Mouse (Mus musculus): ENCODE measurements at regions not wholly inside any gene's neighbourhood (a gene's known extent, or its start where the extent isn't known, plus 50 kb on each side); places are given as distances from the start of the nearest gene placed in this dataset.

- WGBS = 64% methylated on average over 4 of the region's 4 CpGs
- H3K9ac ChIP-seq (replicated peaks) = no peak overlapping the region
- peaks cover 8% of the 10 kb centered on the region for H3K4me1 ChIP-seq (replicated peaks)
- H3K27me3 ChIP-seq = no peaks in the 10 kb centered on the region
- no peak overlapping the region for H3K4me2 ChIP-seq
- no peaks in the 10 kb centered on the region for H3K36me3 ChIP-seq
- no peak for ATAC-seq (ENCODE audit: insufficient number of reproducible peaks, insufficient read depth, low FRiP score, low TSS enrichment, low read depth)
- H3K4me3 ChIP-seq (replicated peaks) = no peak overlapping the region
- 0 out of 2 replicates have a peak, but pooled peaks cover 9% of the 10 kb centered on the region for H3K9me3 ChIP-seq
- H3K27ac ChIP-seq = no peak overlapping the region
These were observed 268.5 kb downstream of the Matn1 start for GRCm38 (mm10) chr4:131212711-131213110.

GRCm38 (mm10) chr4:131215682-131216081 lies 271.5 kb downstream of the Matn1 start:
- Histone ChIP-seq H3K9ac (replicated peaks) (no peak overlapping the region), H3K9me3 (0 out of 2 replicates have a peak, but pooled peaks cover 6% of the 10 kb centered on the region), H3K4me2 (no peak overlapping the region), H3K36me3 (no peaks in the 10 kb centered on the region), H3K27ac (no peak overlapping the region), H3K27me3 (no peaks in the 10 kb centered on the region), H3K4me1 (replicated peaks) (peaks cover 11% of the 10 kb centered on the region), H3K4me3 (replicated peaks) (no peak overlapping the region)
- ATAC-seq (ENCODE audit: insufficient number of reproducible peaks, insufficient read depth, low FRiP score, low TSS enrichment, low read depth) = no peak
- WGBS = 83% methylated on average over 11 of the region's 11 CpGs

GRCm38 (mm10) chr4:131216361-131216760 lies 272.2 kb downstream of the Matn1 start:
- Histone ChIP-seq H3K4me3 (replicated peaks) (no peak overlapping the region), H3K27ac (no peak overlapping the region), H3K4me2 (no peak overlapping the region), H3K9ac (replicated peaks) (no peak overlapping the region), H3K27me3 (no peaks in the 10 kb centered on the region), H3K4me1 (replicated peaks) (peaks cover 11% of the 10 kb centered on the region), H3K9me3 (no peaks in the 10 kb centered on the region), H3K36me3 (no peaks in the 10 kb centered on the region)
- ATAC-seq (ENCODE audit: insufficient number of reproducible peaks, insufficient read depth, low FRiP score, low TSS enrichment, low read depth) = no peak
- WGBS = 84% methylated on average over 3 of the region's 3 CpGs

- Histone ChIP-seq H3K4me2 (no peak overlapping the region), H3K27ac (no peak overlapping the region), H3K36me3 (no peaks in the 10 kb centered on the region), H3K27me3 (no peaks in the 10 kb centered on the region), H3K4me3 (replicated peaks) (no peak overlapping the region), H3K9me3 (no peaks in the 10 kb centered on the region), H3K4me1 (replicated peaks) (peaks cover 11% of the 10 kb centered on the region), H3K9ac (replicated peaks) (no peak overlapping the region)
- no peak for ATAC-seq (ENCODE audit: insufficient number of reproducible peaks, insufficient read depth, low FRiP score, low TSS enrichment, low read depth)
- WGBS = 84% methylated on average over 4 of the region's 4 CpGs
These were observed 272.9 kb downstream of the Matn1 start for GRCm38 (mm10) chr4:131217083-131217482.

- ATAC-seq (ENCODE audit: insufficient number of reproducible peaks, insufficient read depth, low FRiP score, low TSS enrichment, low read depth) = no peak
- no peak overlapping the region for H3K4me3 ChIP-seq (replicated peaks)
- peaks cover 11% of the 10 kb centered on the region for H3K4me1 ChIP-seq (replicated peaks)
- 27% methylated on average over 7 of the region's 7 CpGs for WGBS
- H3K27ac ChIP-seq = no peak overlapping the region
- H3K36me3 ChIP-seq = no peaks in the 10 kb centered on the region
- H3K9ac ChIP-seq (replicated peaks) = no peak overlapping the region
- no peak overlapping the region for H3K4me2 ChIP-seq
- H3K27me3 ChIP-seq = no peaks in the 10 kb centered on the region
- H3K9me3 ChIP-seq = no peaks in the 10 kb centered on the region
These were observed 273.5 kb downstream of the Matn1 start for GRCm38 (mm10) chr4:131217571-131218155.

- peaks cover 9% of the 10 kb centered on the region for H3K4me1 ChIP-seq (replicated peaks)
- H3K9ac ChIP-seq (replicated peaks) = no peak overlapping the region
- no peak overlapping the region for H3K27ac ChIP-seq
- no peaks in the 10 kb centered on the region for H3K36me3 ChIP-seq
- H3K9me3 ChIP-seq = 0 out of 2 replicates have a peak, but pooled peaks cover 3% of the 10 kb centered on the region
- no peak overlapping the region for H3K4me3 ChIP-seq (replicated peaks)
- H3K27me3 ChIP-seq = no peaks in the 10 kb centered on the region
- no peak overlapping the region for H3K4me2 ChIP-seq
- WGBS = 69% methylated on average over 10 of the region's 10 CpGs
- ATAC-seq (ENCODE audit: insufficient number of reproducible peaks, insufficient read depth, low FRiP score, low TSS enrichment, low read depth) = no peak
These were observed 276.8 kb downstream of the Matn1 start for GRCm38 (mm10) chr4:131220966-131221365.

- no peak for ATAC-seq (ENCODE audit: insufficient number of reproducible peaks, insufficient read depth, low FRiP score, low TSS enrichment, low read depth)
- Histone ChIP-seq H3K4me1 (replicated peaks) (no peaks in the 10 kb centered on the region), H3K36me3 (no peaks in the 10 kb centered on the region), H3K27ac (no peak overlapping the region), H3K4me2 (no peak overlapping the region), H3K9ac (replicated peaks) (no peak overlapping the region), H3K9me3 (no peaks in the 10 kb centered on the region), H3K27me3 (no peaks in the 10 kb centered on the region; the same call in 1 of the 2 replicates), H3K4me3 (replicated peaks) (no peak overlapping the region)
- 88% methylated on average over 5 of the region's 5 CpGs for WGBS
These were observed 286.2 kb downstream of the Matn1 start for GRCm38 (mm10) chr4:131230361-131230760.

GRCm38 (mm10) chr4:131236611-131237031 lies 292.4 kb downstream of the Matn1 start:
- Histone ChIP-seq H3K9ac (replicated peaks) (no peak overlapping the region), H3K27ac (no peak overlapping the region), H3K27me3 (no peaks in the 10 kb centered on the region; the same call in 1 of the 2 replicates), H3K36me3 (no peaks in the 10 kb centered on the region), H3K4me3 (replicated peaks) (no peak overlapping the region), H3K4me2 (no peak overlapping the region), H3K9me3 (no peaks in the 10 kb centered on the region), H3K4me1 (replicated peaks) (no peaks in the 10 kb centered on the region)
- 47% methylated on average over 4 of the region's 4 CpGs for WGBS
- ATAC-seq (ENCODE audit: insufficient number of reproducible peaks, insufficient read depth, low FRiP score, low TSS enrichment, low read depth) = no peak

- H3K9ac ChIP-seq (replicated peaks) = no peak overlapping the region
- ATAC-seq (ENCODE audit: insufficient number of reproducible peaks, insufficient read depth, low FRiP score, low TSS enrichment, low read depth) = no peak
- H3K4me3 ChIP-seq (replicated peaks) = no peak overlapping the region
- no peak overlapping the region for H3K4me2 ChIP-seq
- H3K4me1 ChIP-seq (replicated peaks) = peaks cover 2% of the 10 kb centered on the region; the same call in 1 of the 2 replicates
- no peaks in the 10 kb centered on the region for H3K36me3 ChIP-seq
- no peaks in the 10 kb centered on the region for H3K9me3 ChIP-seq
- 74% methylated on average over 3 of the region's 3 CpGs for WGBS
- H3K27ac ChIP-seq = no peak overlapping the region
- H3K27me3 ChIP-seq = no peaks in the 10 kb centered on the region; the same call in 1 of the 2 replicates
These were observed 294.4 kb downstream of the Matn1 start for GRCm38 (mm10) chr4:131238591-131238990.

- WGBS = 75% methylated on average over 5 of the region's 5 CpGs
- Histone ChIP-seq H3K4me2 (no peak overlapping the region), H3K9ac (replicated peaks) (no peak overlapping the region), H3K4me1 (replicated peaks) (peaks cover 7% of the 10 kb centered on the region; the same call in 1 of the 2 replicates), H3K9me3 (no peaks in the 10 kb centered on the region), H3K36me3 (no peaks in the 10 kb centered on the region), H3K4me3 (replicated peaks) (no peak overlapping the region), H3K27me3 (no peaks in the 10 kb centered on the region; the same call in 1 of the 2 replicates), H3K27ac (no peak overlapping the region)
- no peak for ATAC-seq (ENCODE audit: insufficient number of reproducible peaks, insufficient read depth, low FRiP score, low TSS enrichment, low read depth)
These were observed 294.9 kb downstream of the Matn1 start for GRCm38 (mm10) chr4:131239132-131239531.

GRCm38 (mm10) chr4:131240457-131240856 lies 296.3 kb downstream of the Matn1 start:
- Histone ChIP-seq H3K4me1 (replicated peaks) (peaks cover 8% of the 10 kb centered on the region; the same call in 1 of the 2 replicates), H3K4me3 (replicated peaks) (no peak overlapping the region), H3K27me3 (peaks cover 2% of the 10 kb centered on the region; the same call in 1 of the 2 replicates), H3K4me2 (no peak overlapping the region), H3K9ac (replicated peaks) (no peak overlapping the region), H3K36me3 (no peaks in the 10 kb centered on the region), H3K9me3 (no peaks in the 10 kb centered on the region), H3K27ac (no peak overlapping the region)
- ATAC-seq (ENCODE audit: insufficient number of reproducible peaks, insufficient read depth, low FRiP score, low TSS enrichment, low read depth) = no peak
- 80% methylated on average over 4 of the region's 4 CpGs for WGBS

- Histone ChIP-seq H3K4me2 (no peak overlapping the region), H3K9me3 (no peaks in the 10 kb centered on the region), H3K4me1 (replicated peaks) (peaks cover 8% of the 10 kb centered on the region; the same call in 1 of the 2 replicates), H3K27ac (no peak overlapping the region), H3K27me3 (peaks cover 4% of the 10 kb centered on the region; the same call in 1 of the 2 replicates), H3K4me3 (replicated peaks) (no peak overlapping the region), H3K36me3 (no peaks in the 10 kb centered on the region), H3K9ac (replicated peaks) (no peak overlapping the region)
- WGBS = 61% methylated on average over 4 of the region's 4 CpGs
- ATAC-seq (ENCODE audit: insufficient number of reproducible peaks, insufficient read depth, low FRiP score, low TSS enrichment, low read depth) = no peak
These were observed 298.1 kb downstream of the Matn1 start for GRCm38 (mm10) chr4:131242250-131242649.

All from limb, embryonic 12.5 days (tissue).